Mouse (Mus musculus) common myeloid progenitor, adult 5-6 weeks (primary cell): Measurements from ENCODE around the gene BC051019. TPM values are rescaled to one million over a fixed set of nuclear protein-coding genes. Genes with fewer than 3 reads are reported as not detected.
A peak's percentile ranks its signal among the peaks of the same experiment; 100 is the strongest.

Experiments used
- ATAC-seq: replicated peaks from 2 replicates; pipeline ENCODE4 v1.8.0; 2016; ENCODE audit warnings: low read depth, mild to moderate bottlenecking, moderate TSS enrichment, inconsistent platforms; ENCODE audit not compliant: poor library complexity, severe bottlenecking
- total RNA-seq: library from RNA; stranded (forward); fragments of 200-1000, 187-1606 nt; gene quantifications from 2 replicates; pipeline ENCODE4 v1.2.3, GENCODE M21; 2017

Gene BC051019
- total RNA-seq = not detected in 2 replicates

- ATAC-seq = no peak
Measured at GRCm38 (mm10) chr7:109723697-109724096, at the start of gene BC051019. TSS of gene BC051019 (minus strand) at chr7:109723850.

- peak; percentile 64 for ATAC-seq
Measured at GRCm38 (mm10) chr7:109772251-109772650, 48.6 kb upstream of the BC051019 start.

DNA sequence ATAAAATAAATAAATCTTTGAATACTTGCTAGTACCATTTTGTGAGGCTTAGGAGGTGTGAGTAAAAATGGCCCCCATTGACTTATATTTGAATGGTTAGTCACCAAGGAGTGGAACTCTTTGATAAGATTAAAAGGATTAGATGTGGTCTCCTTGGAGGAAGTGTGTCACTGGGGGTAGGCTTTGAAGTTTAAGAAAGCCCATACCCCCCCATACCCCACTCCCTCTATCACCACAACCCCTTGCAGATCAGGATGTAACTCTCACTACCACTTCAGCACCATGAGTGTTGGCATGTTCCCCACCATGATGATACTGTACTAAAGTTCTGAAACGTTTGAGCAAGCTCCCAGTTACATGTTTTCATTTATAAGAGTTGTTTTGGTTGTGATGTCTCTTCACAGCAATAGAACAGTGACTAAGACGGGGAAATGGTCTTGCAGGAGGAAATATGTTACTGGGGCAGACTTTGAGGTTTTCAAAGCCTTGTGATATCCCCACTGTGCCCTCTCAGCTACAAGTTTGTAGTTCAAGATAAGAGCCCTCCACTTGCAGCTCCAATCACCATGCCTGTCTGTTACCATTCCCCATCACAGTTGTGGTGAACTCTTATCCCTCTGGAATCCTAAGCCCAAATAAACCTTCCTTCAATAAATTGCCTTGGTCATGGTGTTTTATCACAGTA lies 45.2 kb upstream of the BC051019 start:
- peak; percentile 70 for ATAC-seq

GRCm38 (mm10) chr7:109767575-109768350 lies 44.1 kb upstream of the BC051019 start:
- ATAC-seq = no peak

- no peak for ATAC-seq
Measured at GRCm38 (mm10) chr7:109764009-109764408, 40.4 kb upstream of the BC051019 start.

DNA sequence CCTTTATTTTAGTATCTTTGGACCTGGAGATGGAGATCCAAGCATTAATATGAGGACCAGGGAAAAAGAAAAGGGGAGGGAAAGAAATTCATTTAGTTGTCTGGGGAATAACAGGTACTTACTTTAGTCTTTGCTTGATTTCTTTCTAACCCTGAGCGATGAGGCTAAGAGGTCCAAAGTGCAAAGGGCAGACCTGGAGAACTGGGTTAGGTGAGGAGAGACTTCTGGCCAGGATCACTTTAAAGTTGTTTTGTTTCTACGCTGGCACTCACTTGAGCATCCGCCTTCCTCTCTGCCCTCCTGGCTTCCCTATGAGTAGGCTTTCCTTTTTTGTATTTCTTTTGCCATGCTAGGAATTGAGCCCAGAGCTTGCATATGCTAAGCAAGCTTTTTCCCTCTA lies 32.6 kb upstream of the BC051019 start:
- no peak for ATAC-seq

- ATAC-seq = no peak
Measured at GRCm38 (mm10) chr7:109754034-109754433, 30.4 kb upstream of the BC051019 start.

GRCm38 (mm10) chr7:109752008-109752925 lies 28.6 kb upstream of the BC051019 start, which contains the start of gene Tmem9b:
TSS of gene Tmem9b (minus strand) at chr7:109752875.
- ATAC-seq = peak; percentile 83

DNA sequence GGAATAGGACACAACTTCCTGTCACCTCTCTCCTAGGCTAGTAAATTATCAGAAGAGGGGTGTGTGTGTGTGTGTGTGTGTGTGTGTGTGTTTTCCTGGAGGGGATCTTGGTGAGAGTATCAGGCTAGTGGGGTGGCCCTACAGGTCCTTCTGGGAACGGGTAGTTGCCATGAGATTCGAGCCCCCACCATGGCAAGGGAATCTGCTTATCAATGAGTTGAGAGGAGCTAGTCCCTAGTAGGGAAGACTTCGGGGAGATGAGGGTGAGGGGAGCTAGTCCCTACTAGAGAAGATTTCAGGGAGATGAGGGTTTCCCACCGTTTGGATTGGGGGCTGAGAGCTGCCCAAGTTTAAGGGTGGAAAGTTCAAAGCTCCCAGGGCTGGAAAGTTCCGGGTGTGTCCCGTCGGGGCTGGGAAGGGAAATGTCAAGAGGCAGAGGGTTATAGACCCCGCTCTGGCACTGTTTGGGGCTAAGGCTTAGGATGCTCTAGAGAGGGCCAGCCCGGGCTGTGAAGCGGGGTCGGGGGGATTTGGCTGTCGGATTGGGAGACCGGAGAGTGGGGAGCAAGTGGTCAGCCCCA lies 27.9 kb upstream of the BC051019 start:
- peak; percentile 24; the same call in 1 of the 2 replicates for ATAC-seq

DNA sequence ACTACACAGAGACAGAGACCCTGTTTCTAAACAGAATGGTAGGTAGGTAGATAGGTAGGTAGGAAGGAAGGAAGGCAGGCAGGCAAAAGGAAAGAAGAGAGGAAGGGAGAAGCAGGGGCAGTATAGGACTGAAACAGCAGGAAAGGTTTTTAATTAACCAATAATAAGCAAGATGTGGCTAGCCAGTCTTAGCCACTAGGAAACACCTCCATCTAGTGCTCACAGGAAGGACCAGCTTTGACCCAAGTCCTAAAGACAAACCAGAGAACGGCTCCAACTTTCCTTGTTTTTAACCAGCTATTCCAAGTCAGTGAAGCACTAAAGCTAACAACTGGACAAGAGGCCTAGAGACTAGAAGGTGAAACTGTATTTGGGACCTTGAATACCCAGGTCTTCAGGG lies 24.1 kb upstream of the BC051019 start:
- no peak for ATAC-seq

- no peak for ATAC-seq
Measured at GRCm38 (mm10) chr7:109741703-109742102, 18.1 kb upstream of the BC051019 start.

DNA sequence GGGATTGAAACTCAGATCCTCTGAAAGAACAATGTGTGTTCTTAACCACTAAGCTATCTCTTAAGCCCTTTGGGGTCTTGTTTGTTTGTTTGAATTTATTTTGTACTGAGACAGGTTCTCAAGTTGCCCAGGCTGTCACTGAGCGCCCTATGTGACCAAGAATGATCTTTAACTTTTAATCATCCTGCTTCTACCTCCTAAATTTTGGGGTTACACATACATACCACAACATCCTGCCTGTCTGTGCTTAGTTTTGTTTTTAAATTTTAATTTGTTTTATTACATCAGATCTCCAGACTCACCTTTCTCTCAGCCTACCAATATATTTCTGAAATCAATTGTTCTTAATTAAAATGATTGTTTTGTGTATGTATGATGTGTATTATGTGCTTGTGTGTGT lies 17.4 kb upstream of the BC051019 start:
- ATAC-seq = no peak

- no peak for ATAC-seq
Measured at GRCm38 (mm10) chr7:109739822-109740370, 16.2 kb upstream of the BC051019 start.

DNA sequence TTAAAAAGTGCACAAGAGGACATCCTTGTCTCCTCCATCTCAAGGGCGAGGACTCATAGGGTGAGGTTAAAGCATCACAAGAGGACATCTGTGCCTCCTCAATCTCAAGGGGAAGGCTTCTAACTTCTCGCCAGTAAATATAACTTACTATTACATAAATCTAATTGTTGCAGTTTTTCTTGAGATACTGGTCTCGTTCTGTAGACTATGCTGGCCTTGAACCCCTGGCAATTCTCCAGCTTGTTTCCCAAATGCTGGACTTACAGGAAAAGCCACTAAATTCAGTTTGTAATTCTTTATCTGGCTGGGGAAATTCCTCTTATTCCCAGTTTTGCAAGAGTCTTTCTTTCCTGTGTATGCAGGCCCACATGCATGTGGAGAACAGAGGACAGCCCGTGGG lies 11.2 kb upstream of the BC051019 start:
- no peak for ATAC-seq

GRCm38 (mm10) chr7:109731626-109732025 lies 8.0 kb upstream of the BC051019 start, which contains the start of gene Ascl3:
TSS of gene Ascl3 (minus strand) at chr7:109731726.
- no peak for ATAC-seq

DNA sequence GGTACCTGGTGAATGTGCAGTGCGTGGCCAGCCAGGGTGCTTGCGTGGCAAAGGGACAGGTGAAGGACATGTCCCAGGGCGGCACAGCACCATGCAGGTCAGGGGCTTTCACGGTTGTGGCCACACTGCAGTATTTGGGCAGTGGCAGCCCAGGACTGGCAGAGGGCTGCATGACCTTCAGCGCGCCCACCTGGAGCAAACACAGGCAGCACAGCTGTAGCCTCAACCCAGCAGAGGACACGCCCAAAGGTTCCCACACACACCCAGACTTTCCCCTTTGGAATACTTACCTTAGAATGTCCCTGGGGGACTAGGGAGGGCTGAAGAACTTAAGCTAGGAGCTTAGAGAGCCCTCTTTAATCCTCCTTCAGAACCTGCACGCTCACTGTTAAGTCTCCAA lies 536 bp downstream of the BC051019 start:
- no peak for ATAC-seq

- ATAC-seq = no peak
Measured at GRCm38 (mm10) chr7:109722618-109723017, 1.0 kb downstream of the BC051019 start.

GRCm38 (mm10) chr7:109719286-109719685 lies 4.4 kb downstream of the BC051019 start:
- peak; percentile 69 for ATAC-seq

DNA sequence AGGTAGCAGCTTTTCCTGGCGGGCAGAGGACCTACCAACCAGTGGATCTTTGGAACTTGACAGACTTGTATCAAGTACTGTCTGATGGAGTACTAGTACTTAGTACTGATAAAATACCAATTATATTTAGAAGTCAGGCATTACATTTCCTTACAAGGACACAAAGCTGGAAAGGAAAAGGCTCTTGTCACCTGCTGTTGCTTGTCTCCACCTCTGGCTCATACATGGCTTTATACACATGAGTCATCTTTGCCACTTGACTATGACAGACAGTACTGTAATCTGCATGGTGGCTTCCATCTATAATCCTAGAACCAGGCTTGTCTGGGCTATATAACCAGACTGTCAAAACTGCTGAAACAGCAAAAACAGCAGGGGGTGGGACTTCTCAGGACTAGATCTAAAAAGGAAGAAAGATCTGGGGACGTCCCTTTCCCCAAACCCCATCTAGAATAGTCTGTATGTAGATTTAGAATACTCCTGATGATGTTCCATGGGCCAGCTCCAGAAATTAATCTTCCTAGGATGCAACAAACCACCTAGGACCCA lies 10.1 kb downstream of the BC051019 start:
- ATAC-seq = no peak
